Mouse (Mus musculus) limb, embryonic 14.5 days (tissue): Measurements from ENCODE around the gene Hoxc4. TPM values are rescaled to one million over a fixed set of nuclear protein-coding genes. Genes with fewer than 3 reads are reported as not detected.

Source experiments
- ATAC-seq: fragments of 200-750 bp; cut with Nextera tagmentation; 2 replicates; pipeline ENCODE4 v1.8.0; 2017; ENCODE audit warnings: low read depth, moderate number of reproducible peaks, moderate TSS enrichment; ENCODE audit not compliant: low FRiP score
- DNase-seq: peaks from one replicate; pipeline ENCODE4 v3.0.0-alpha.2; 2015; ENCODE audit warnings: low spot score
- H3K27ac ChIP-seq: fragments of 300-500 bp; sonication (generic); replicated peaks from 2 replicates; pipeline ENCODE4 v1.5.1; 2014; ENCODE audit warnings: low read depth, mild to moderate bottlenecking, low read length, moderate library complexity, mixed read lengths
- H3K27me3 ChIP-seq: fragments of 300-500 bp; sonication (generic); 2 replicates; pipeline ENCODE4 v1.6.1; 2014; ENCODE audit warnings: low read length, mixed read lengths; ENCODE audit not compliant: control insufficient read depth, insufficient read depth
- H3K36me3 ChIP-seq: fragments of 300-500 bp; sonication (generic); 2 replicates; pipeline ENCODE4 v1.6.1; 2014; ENCODE audit warnings: mild to moderate bottlenecking, low read length, moderate library complexity, mixed read lengths; ENCODE audit not compliant: control insufficient read depth, insufficient read depth
- H3K4me1 ChIP-seq: fragments of 300-500 bp; sonication (generic); 2 replicates; pipeline ENCODE4 v1.6.1; 2014; ENCODE audit warnings: antibody characterized with exemption, low read length, mixed read lengths; ENCODE audit not compliant: control insufficient read depth, insufficient read depth
- H3K4me2 ChIP-seq: fragments of 300-500 bp; sonication (generic); replicated peaks from 2 replicates; pipeline ENCODE4 v1.6.1; 2014; ENCODE audit warnings: low read depth, mild to moderate bottlenecking, low read length, moderate library complexity; ENCODE audit not compliant: severe bottlenecking
- H3K4me3 ChIP-seq: fragments of 300-500 bp; sonication (generic); replicated peaks from 2 replicates; pipeline ENCODE4 v1.5.1; 2014; ENCODE audit warnings: low read length
- H3K9ac ChIP-seq: fragments of 300-500 bp; sonication (generic); 2 replicates; pipeline ENCODE4 v1.6.1; 2014; ENCODE audit warnings: mild to moderate bottlenecking, low read depth, low read length, moderate library complexity; ENCODE audit not compliant: severe bottlenecking
- H3K9me3 ChIP-seq: fragments of 300-500 bp; sonication (generic); 2 replicates; pipeline ENCODE4 v1.6.1; 2016; ENCODE audit warnings: low read length; ENCODE audit not compliant: control insufficient read depth
- POLR2A ChIP-seq: fragments of 200-500 bp; IDR thresholded peaks from 2 replicates; pipeline ENCODE4 v1.8.0; 2012; ENCODE audit warnings: inconsistent platforms, mild to moderate bottlenecking, moderate library complexity, borderline replicate concordance; ENCODE audit not compliant: insufficient read depth, insufficient read length; ENCODE audit errors: extremely low read depth
- WGBS: fragments of 180-500 bp; shearing (Covaris S2); extraction: QIAGEN DNeasy Blood & Tissue Kit; methylation state at CpG from one replicate; pipeline ENCODE4 v1.1.7; 2014; 5-methylcytosine and 5-hydroxymethylcytosine counted together
- polyA plus RNA-seq, 2 experiments: library from polyadenylated mRNA; depleted of rRNA in 1 of 2; stranded (reverse) in 1 of 2; unstranded in 1 of 2; fragments of >200 nt; fragmentation: Nextera tagmentation in 1 of 2; extraction: Ambion mirVana in 1 of 2; gene quantifications; 2 replicates each; pipeline versions ENCODE4 v1.2.1 to v1.2.3; 2012 to 2014

The Hoxc4 gene
- polyA plus RNA-seq, 2 experiments, result 3.5 to 7.5 TPM

DNA sequence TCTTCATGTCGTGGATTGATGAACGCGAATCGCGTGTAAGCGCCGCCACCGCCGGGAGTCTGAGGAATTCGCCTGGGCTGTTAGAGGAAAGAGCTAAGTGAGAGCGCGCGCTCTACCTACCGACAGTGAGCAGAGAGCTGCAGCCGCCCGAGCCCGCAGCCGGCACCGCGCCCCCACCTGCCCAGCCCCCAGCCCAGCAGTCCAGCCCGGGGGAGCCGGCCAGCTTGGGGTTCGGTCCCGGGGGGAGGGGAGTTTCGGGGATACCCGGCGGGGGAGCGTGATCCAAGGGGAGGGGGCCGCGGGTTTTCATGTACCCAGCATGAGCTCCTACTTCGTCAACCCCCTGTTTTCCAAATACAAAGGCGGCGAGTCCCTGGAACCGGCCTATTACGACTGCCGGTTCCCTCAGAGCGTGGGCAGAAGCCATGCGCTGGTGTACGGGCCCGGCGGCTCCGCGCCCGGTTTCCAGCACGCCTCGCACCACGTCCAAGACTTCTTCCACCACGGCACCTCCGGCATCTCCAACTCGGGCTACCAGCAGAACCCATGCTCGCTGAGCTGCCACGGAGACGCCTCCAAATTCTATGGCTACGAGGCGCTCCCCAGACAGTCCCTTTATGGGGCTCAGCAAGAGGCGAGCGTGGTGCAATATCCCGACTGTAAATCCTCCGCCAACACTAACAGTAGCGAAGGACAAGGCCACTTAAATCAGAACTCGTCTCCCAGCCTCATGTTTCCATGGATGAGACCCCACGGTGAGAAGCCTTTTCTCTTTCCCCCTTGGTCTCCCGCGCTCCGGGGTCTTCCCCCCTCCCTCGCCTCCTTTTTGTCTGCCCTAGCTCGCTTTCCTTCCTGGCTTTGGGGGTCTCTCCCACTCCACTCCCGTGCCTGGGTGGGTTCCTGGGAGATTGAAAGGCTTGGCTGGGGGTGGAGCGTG is 28.0 kb upstream of the Hoxc4 start, which contains the start of gene Hoxc8:
Hoxc8 (plus strand) TSS at position 147 of the 937 bp plus-strand sequence.
- H3K4me1 ChIP-seq, result no peaks in the 10 kb centered on the region
- no peak for TF ChIP-seq POLR2A
- H3K9ac ChIP-seq, result peak within 1 kb of the TSS; percentile 41; the same call in 1 of the 2 replicates
- peak within 1 kb of the TSS; percentile 34 for H3K4me3 ChIP-seq
- H3K36me3 ChIP-seq, result no peaks in the 10 kb centered on the region
- DNase-seq (no peak), ATAC-seq (no peak)
- no peaks in the 10 kb centered on the region for H3K9me3 ChIP-seq
- H3K4me2 ChIP-seq, result peak within 1 kb of the TSS; percentile 50
- no peak within 1 kb of the TSS for H3K27ac ChIP-seq
- peaks cover 94% of the 10 kb centered on the region for H3K27me3 ChIP-seq
- WGBS, result 3% methylated on average over 67 of the region's 69 CpGs

DNA sequence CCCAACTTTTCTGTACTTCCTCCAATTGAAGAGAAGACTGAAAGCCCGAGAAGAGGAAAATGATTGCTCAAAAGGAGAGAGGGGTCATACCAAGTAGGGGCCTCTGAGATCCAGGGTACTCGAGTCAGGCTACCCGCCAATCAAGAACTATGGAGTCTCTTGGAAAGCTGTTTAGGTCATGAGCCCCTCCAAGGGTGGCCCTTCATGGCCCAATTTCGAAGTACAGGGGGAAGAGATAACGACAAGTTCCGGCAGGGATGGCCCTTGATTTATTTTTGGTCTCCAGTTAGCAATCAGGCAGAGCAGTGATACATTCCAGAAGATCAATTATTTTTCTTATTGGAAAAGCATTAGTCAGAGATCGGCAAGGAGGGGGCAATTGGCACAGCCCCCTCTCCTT is 27.0 kb upstream of the Hoxc4 start:
- DNase-seq, result no peak
- ATAC-seq, result no peak
- Histone ChIP-seq H3K4me2 (no peak overlapping the region), H3K9me3 (no peaks in the 10 kb centered on the region), H3K27me3 (peaks cover 94% of the 10 kb centered on the region), H3K36me3 (no peaks in the 10 kb centered on the region), H3K4me3 (no peak overlapping the region), H3K27ac (no peak overlapping the region), H3K4me1 (no peaks in the 10 kb centered on the region), H3K9ac (no peak overlapping the region)
- no peak for TF ChIP-seq POLR2A
- WGBS, result 18% methylated on average over 7 of the region's 7 CpGs

- Histone ChIP-seq H3K27me3 (peaks cover 92% of the 10 kb centered on the region), H3K9me3 (no peaks in the 10 kb centered on the region), H3K36me3 (no peaks in the 10 kb centered on the region), H3K27ac (no peak overlapping the region), H3K4me1 (no peaks in the 10 kb centered on the region), H3K9ac (no peak overlapping the region), H3K4me3 (no peak overlapping the region), H3K4me2 (no peak overlapping the region)
- DNase-seq (no peak), ATAC-seq (no peak)
- TF ChIP-seq POLR2A, result no peak
- 8% methylated on average over 11 of the region's 11 CpGs for WGBS
Measured at GRCm38 (mm10) chr15:102992206-102992605, 26.5 kb upstream of the Hoxc4 start.

- Histone ChIP-seq H3K9ac (no peak overlapping the region), H3K27me3 (peaks cover 91% of the 10 kb centered on the region), H3K36me3 (no peaks in the 10 kb centered on the region), H3K4me2 (no peak overlapping the region), H3K27ac (no peak overlapping the region), H3K4me1 (0 out of 2 replicates have a peak, but pooled peaks cover 2% of the 10 kb centered on the region), H3K9me3 (no peaks in the 10 kb centered on the region), H3K4me3 (no peak overlapping the region)
- TF ChIP-seq POLR2A, result no peak
- no peak for DNase-seq
- 13% methylated on average over 3 of the region's 3 CpGs for WGBS
- ATAC-seq, result no peak
Measured at GRCm38 (mm10) chr15:102992863-102993262, 25.9 kb upstream of the Hoxc4 start.

- TF ChIP-seq POLR2A, result no peak
- Histone ChIP-seq H3K4me1 (peaks cover 24% of the 10 kb centered on the region), H3K4me2 (no peak overlapping the region), H3K36me3 (no peaks in the 10 kb centered on the region), H3K9ac (no peak overlapping the region), H3K9me3 (no peaks in the 10 kb centered on the region), H3K4me3 (no peak overlapping the region), H3K27me3 (peaks cover 94% of the 10 kb centered on the region), H3K27ac (no peak overlapping the region)
- WGBS, result 2% methylated on average over 9 of the region's 9 CpGs
- DNase-seq (no peak), ATAC-seq (no peak)
Measured at GRCm38 (mm10) chr15:102996548-102996947, 22.2 kb upstream of the Hoxc4 start.
